ENCODE assay signal across 8 mouse cellular contexts in the genomic region with DNA sequence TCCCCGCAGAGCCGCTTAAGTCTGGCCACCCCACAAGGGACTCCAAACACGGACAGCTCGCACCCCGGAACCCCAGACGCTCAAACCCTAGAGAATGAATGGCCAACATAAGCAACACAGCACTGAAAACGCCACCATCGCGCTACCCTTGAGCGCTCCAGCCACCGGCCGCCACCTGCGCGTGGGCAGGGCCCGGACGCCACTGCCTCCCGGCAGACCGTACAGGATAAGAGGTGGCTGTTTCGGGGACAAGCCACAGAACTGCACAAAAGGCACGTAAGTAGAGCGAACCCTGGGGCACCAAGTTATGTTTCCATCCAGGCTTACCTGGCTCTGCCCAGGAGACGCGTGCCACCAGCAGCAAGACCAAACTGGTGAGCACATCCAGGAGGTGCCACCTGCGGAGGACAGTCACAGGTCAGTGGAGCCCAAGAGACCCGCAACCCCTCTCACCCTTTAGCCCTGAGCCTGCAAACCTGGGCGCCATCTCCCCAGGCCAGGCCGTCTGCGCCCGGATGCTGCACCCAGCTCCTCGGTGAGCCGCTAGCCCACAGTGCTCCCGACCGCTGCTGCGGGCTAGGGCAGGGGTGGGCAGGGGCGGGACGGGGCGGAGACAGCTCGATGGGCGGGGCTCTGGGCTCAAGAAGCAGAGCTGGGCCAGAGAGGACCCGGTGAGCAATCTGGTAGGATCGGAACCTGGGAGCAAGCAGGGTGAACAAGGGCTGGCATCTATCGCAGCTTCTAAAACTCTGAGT. TPM values are rescaled to one million over a fixed set of nuclear protein-coding genes. Genes with fewer than 3 reads are reported as not detected.
A peak's percentile ranks its signal among the peaks of the same experiment; 100 is the strongest.
DNase-seq lines count a peak whose midpoint lies in the region; ATAC-seq and TF ChIP-seq lines count a peak whose summit lies in the region.

A gene (minus strand): TSS at position 586 of the 755 bp plus-strand sequence.

- H3K9ac ChIP-seq in embryonic facial prominence, embryonic 13.5 days = peak within 1 kb of the TSS; percentile 71
- peak within 1 kb of the TSS; percentile 63 for H3K9ac ChIP-seq in hindbrain, embryonic 11.5 days (ENCODE audit: low read depth, low read length)
- peak within 1 kb of the TSS; percentile 45 for H3K9ac ChIP-seq in limb, embryonic 14.5 days (ENCODE audit: low read depth, low read length, severe bottlenecking)

- peak; percentile 46 to 50 for DNase-seq in urinary bladder, adult 18-20 months (ENCODE audit: low spot score in 2 of 2)
- DNase-seq in urinary bladder, postnatal 10 days (ENCODE audit: low spot score) = no peak
- peak; percentile 77 for DNase-seq in hindbrain, embryonic 11.5 days (ENCODE audit: low spot score)
- DNase-seq in limb, embryonic 14.5 days (ENCODE audit: low spot score) = no peak
- peak; percentile 85 for DNase-seq in neural tube, embryonic 10.5 days (ENCODE audit: extremely low spot score, low spot score)
- no peak for DNase-seq in layer of hippocampus, postnatal 36 days
- no peak for DNase-seq in cerebellum, adult 11-12 months

- H3K9me3 ChIP-seq in embryonic facial prominence, embryonic 13.5 days = no peaks in the 10 kb centered on the region
- no peaks in the 10 kb centered on the region for H3K9me3 ChIP-seq in hindbrain, embryonic 11.5 days (ENCODE audit: control insufficient read depth, low read length)
- H3K9me3 ChIP-seq in limb, embryonic 14.5 days (ENCODE audit: control insufficient read depth, low read length) = no peaks in the 10 kb centered on the region

- peak; percentile 75 for ATAC-seq in embryonic facial prominence, embryonic 13.5 days (ENCODE audit: insufficient number of reproducible peaks, insufficient read depth, low FRiP score, low TSS enrichment, low read depth)
- ATAC-seq in hindbrain, embryonic 11.5 days (ENCODE audit: low FRiP score) = peak; percentile 70
- ATAC-seq in limb, embryonic 14.5 days (ENCODE audit: low FRiP score, low read depth) = peak; percentile 81; the same call in 1 of the 2 replicates

- H3K36me3 ChIP-seq in embryonic facial prominence, embryonic 13.5 days = no peaks in the 10 kb centered on the region
- H3K36me3 ChIP-seq in hindbrain, embryonic 11.5 days (ENCODE audit: control insufficient read depth, insufficient read depth, low read length) = no peaks in the 10 kb centered on the region
- H3K36me3 ChIP-seq in limb, embryonic 14.5 days (ENCODE audit: control insufficient read depth, insufficient read depth, low read length) = no peaks in the 10 kb centered on the region

- H3K4me2 ChIP-seq in embryonic facial prominence, embryonic 13.5 days = peak within 1 kb of the TSS; percentile 97
- peak within 1 kb of the TSS; percentile 94 for H3K4me2 ChIP-seq in hindbrain, embryonic 11.5 days (replicated peaks; ENCODE audit: low read depth, low read length)
- H3K4me2 ChIP-seq in limb, embryonic 14.5 days (replicated peaks; ENCODE audit: low read depth, low read length, severe bottlenecking) = peak within 1 kb of the TSS; percentile 94

- WGBS in embryonic facial prominence, embryonic 13.5 days = 1% methylated on average over 42 of the region's 42 CpGs
- under 1% methylated on average over 42 of the region's 42 CpGs for WGBS in hindbrain, embryonic 11.5 days
- under 1% methylated on average over 38 of the region's 42 CpGs for WGBS in limb, embryonic 14.5 days

- peaks cover 33% of the 10 kb centered on the region for H3K27me3 ChIP-seq in embryonic facial prominence, embryonic 13.5 days
- H3K27me3 ChIP-seq in hindbrain, embryonic 11.5 days (ENCODE audit: control insufficient read depth, insufficient read depth, low read length) = no peaks in the 10 kb centered on the region
- H3K27me3 ChIP-seq in limb, embryonic 14.5 days (ENCODE audit: control insufficient read depth, insufficient read depth, low read length) = 0 out of 2 replicates have a peak, but pooled peaks cover 4% of the 10 kb centered on the region

- peak; percentile 69; the same call in 1 of the 2 replicates for TF ChIP-seq POLR2A in limb, embryonic 14.5 days (IDR thresholded peaks at IDR 0.05; ENCODE audit: borderline replicate concordance, extremely low read depth, insufficient read depth, insufficient read length)

- H3K4me3 ChIP-seq in embryonic facial prominence, embryonic 13.5 days = peak within 1 kb of the TSS; percentile 54
- H3K4me3 ChIP-seq in hindbrain, embryonic 11.5 days (ENCODE audit: low read depth, low read length) = peak within 1 kb of the TSS; percentile 56
- H3K4me3 ChIP-seq in limb, embryonic 14.5 days (replicated peaks; ENCODE audit: low read length) = peak within 1 kb of the TSS; percentile 49

- peak within 1 kb of the TSS; percentile 62 for H3K27ac ChIP-seq in embryonic facial prominence, embryonic 13.5 days
- H3K27ac ChIP-seq in hindbrain, embryonic 11.5 days (ENCODE audit: low read depth, low read length) = peak within 1 kb of the TSS; percentile 85
- H3K27ac ChIP-seq in limb, embryonic 14.5 days (replicated peaks; ENCODE audit: low read depth, low read length) = 0 out of 2 replicates have a peak within 1 kb of the TSS, but pooled peaks have one; percentile 2

- H3K4me1 ChIP-seq in embryonic facial prominence, embryonic 13.5 days = peaks cover 42% of the 10 kb centered on the region
- H3K4me1 ChIP-seq in hindbrain, embryonic 11.5 days (replicated peaks; ENCODE audit: control insufficient read depth, insufficient read depth, low read length) = 0 out of 2 replicates have a peak, but pooled peaks cover 6% of the 10 kb centered on the region
- H3K4me1 ChIP-seq in limb, embryonic 14.5 days (ENCODE audit: control insufficient read depth, insufficient read depth, low read length) = 0 out of 2 replicates have a peak, but pooled peaks cover 10% of the 10 kb centered on the region

RNA-seq across cellular contexts. Expression of the gene that starts here (rescaled TPM):
- 83.9 and 86.3 TPM in 2 replicates for polyA plus RNA-seq in embryonic facial prominence, embryonic 13.5 days (2015; fragmentation: Nextera tagmentation; extraction: Ambion mirVana)
- polyA plus RNA-seq in hindbrain, embryonic 11.5 days (2014; fragmentation: Nextera tagmentation; extraction: Ambion mirVana) = 40.4 and 48.3 TPM in 2 replicates
- polyA plus RNA-seq in limb, embryonic 14.5 days (2012; rRNA removed) = 66.4 and 75.0 TPM in 2 replicates
- 77.8 and 80.2 TPM in 2 replicates for polyA plus RNA-seq in limb, embryonic 14.5 days (2014; fragmentation: Nextera tagmentation; extraction: Ambion mirVana)
- 1 to 10 TPM; 3.1 to 4.4 TPM for total RNA-seq in layer of hippocampus, postnatal 36 days (2021)

Comparison
In these comparisons a context has a peak if more than half of its experiments do, and no peak if none do; other contexts are left out.
1. DNase-seq: peak in urinary bladder, adult 18-20 months (2 of 2), hindbrain, embryonic 11.5 days (single experiment) and neural tube, embryonic 10.5 days (single experiment); none in urinary bladder, postnatal 10 days (single experiment), limb, embryonic 14.5 days (single experiment), layer of hippocampus, postnatal 36 days (0 of 2) and cerebellum, adult 11-12 months (single experiment).
2. H3K27ac ChIP-seq: peak in every context shown above with its lines; median percentile 85 in hindbrain, embryonic 11.5 days; 62 in embryonic facial prominence, embryonic 13.5 days; 2 in limb, embryonic 14.5 days.
3. Peak in every context shown above with its lines, with median percentiles within 50 percentile points of each other: ATAC-seq, H3K4me2 ChIP-seq, H3K4me3 ChIP-seq and H3K9ac ChIP-seq.